Mouse (Mus musculus): ENCODE data around the gene Asb15. TPM values are rescaled to one million over a fixed set of nuclear protein-coding genes. Genes with fewer than 3 reads are reported as not detected.

Asb15 gene
- polyA plus RNA-seq, 1 experiment from 2014 or later, result not detected

DNA sequence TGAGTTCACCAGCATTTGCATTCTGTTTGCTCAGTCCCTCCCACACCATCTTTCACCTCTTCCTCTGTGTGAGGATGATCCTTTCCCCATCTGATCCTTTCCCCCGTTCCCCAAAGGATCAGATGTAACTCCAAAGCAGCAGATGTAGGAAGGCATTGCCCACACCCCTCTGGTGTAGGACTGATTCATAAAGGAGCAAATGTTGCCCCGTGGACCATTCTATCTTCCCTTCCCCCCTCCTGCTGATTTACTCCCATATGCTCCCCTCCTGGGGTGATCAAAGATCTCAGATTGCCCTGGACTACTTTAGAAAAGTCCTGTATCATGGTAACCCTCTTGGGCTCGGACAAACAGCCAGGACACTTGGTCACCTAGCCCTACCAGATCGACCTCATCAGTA, 72.8 kb downstream of the Asb15 start:
- no peak overlapping the region for H3K4me3 ChIP-seq
- H3K27ac ChIP-seq (replicated peaks), result no peak overlapping the region
- 67% methylated on average over 4 of the region's 4 CpGs for WGBS
- no peaks in the 10 kb centered on the region for H3K9me3 ChIP-seq
- H3K9ac ChIP-seq, result no peak overlapping the region
- ATAC-seq (ENCODE audit: low read depth), result no peak
- H3K36me3 ChIP-seq, result no peaks in the 10 kb centered on the region
- H3K4me2 ChIP-seq, result no peak overlapping the region
- H3K27me3 ChIP-seq, result no peaks in the 10 kb centered on the region
- no peaks in the 10 kb centered on the region for H3K4me1 ChIP-seq (replicated peaks)

DNA sequence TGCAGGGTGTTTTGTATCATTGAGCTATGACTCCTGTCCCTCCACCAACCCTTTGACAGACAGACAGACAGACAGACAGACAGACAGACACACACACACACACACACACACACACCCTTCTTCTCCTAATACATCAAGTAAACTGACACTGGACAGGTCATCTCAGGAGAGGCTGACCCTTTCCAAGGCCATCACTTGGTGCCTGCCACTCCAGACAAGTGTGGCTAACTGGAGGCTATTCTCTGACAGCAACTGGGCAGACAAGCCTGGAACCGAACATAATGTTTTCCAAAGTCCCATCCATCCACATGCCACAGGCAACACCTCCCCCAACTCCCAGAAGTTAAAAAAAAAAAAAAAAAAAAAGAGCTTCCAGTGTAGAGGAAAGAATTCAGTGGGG, 73.7 kb downstream of the Asb15 start:
- Histone ChIP-seq H3K27me3 (no peaks in the 10 kb centered on the region), H3K4me3 (no peak overlapping the region), H3K27ac (replicated peaks) (no peak overlapping the region), H3K9me3 (no peaks in the 10 kb centered on the region), H3K4me1 (replicated peaks) (no peaks in the 10 kb centered on the region), H3K36me3 (no peaks in the 10 kb centered on the region), H3K9ac (no peak overlapping the region), H3K4me2 (no peak overlapping the region)
- no peak for ATAC-seq (ENCODE audit: low read depth)
- 65% methylated on average over 1 of the region's 1 CpGs for WGBS

DNA sequence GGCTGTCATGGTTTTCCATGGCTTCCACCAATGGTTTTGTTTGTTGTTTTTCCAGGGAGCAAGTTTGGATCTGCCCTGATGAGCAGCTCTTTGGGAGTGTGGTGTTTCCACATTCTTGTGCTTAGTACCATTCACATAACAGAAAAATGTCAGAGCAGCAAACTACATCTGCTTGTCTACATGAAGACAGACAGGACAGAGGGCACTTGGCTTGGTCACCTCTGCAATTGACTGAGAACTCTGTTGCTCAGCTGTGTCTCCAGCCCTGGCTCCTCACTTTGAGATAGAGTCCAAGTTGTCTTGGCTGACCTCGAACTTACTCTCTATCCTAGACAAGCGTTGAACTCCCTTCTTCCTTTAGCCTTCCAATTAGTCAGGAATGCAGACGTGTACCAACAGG, 74.4 kb downstream of the Asb15 start:
- Histone ChIP-seq H3K27ac (replicated peaks) (no peak overlapping the region), H3K4me1 (replicated peaks) (no peaks in the 10 kb centered on the region), H3K9me3 (no peaks in the 10 kb centered on the region), H3K4me3 (no peak overlapping the region), H3K4me2 (no peak overlapping the region), H3K9ac (no peak overlapping the region), H3K27me3 (no peaks in the 10 kb centered on the region), H3K36me3 (no peaks in the 10 kb centered on the region)
- 89% methylated on average over 3 of the region's 3 CpGs for WGBS
- ATAC-seq (ENCODE audit: low read depth), result no peak

DNA sequence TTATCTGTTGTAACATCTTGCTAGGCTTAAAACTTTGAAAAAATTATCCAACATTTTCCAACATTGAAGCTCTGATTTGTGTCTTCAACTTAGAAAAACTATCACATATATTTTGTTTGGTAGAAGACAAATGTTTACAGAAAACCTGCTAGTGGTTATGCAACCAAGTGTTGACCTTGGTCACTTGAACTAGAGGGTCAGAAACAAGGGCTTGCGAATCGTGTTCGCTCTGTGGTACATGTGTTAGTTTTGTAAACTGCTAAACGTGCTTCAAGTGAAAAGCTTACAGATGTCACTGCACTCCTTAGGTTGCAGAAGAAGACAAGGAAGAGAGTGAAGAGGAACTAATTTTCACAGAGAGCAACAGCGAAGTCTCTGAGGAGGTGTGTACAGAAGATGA, 75.0 kb downstream of the Asb15 start:
- H3K27me3 ChIP-seq, result no peaks in the 10 kb centered on the region
- H3K4me2 ChIP-seq, result no peak overlapping the region
- H3K27ac ChIP-seq (replicated peaks), result no peak overlapping the region
- no peaks in the 10 kb centered on the region for H3K4me1 ChIP-seq (replicated peaks)
- H3K4me3 ChIP-seq, result no peak overlapping the region
- H3K9ac ChIP-seq, result no peak overlapping the region
- H3K36me3 ChIP-seq, result no peaks in the 10 kb centered on the region
- ATAC-seq (ENCODE audit: low read depth), result no peak
- H3K9me3 ChIP-seq, result no peaks in the 10 kb centered on the region
- WGBS, result 92% methylated on average over 5 of the region's 5 CpGs

DNA sequence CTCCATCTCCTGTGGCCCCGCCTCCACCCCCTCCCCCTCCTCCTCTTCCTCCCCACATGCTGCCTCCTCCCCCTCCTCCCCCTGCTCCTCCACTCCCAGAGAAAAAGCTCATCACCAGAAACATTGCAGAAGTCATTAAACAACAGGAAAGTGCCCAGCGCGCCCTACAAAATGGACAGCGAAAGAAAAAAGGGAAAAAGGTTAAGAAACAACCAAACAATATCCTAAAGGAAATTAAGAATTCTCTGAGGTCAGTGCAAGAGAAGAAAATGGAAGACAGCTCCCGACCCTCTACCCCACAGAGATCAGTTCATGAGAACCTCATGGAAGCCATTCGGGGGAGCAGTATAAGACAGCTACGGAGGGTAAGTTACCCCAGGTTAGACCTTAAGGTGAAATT, 76.3 kb downstream of the Asb15 start:
- no peak for ATAC-seq (ENCODE audit: low read depth)
- H3K27me3 ChIP-seq, result no peaks in the 10 kb centered on the region
- 95% methylated on average over 7 of the region's 7 CpGs for WGBS

DNA sequence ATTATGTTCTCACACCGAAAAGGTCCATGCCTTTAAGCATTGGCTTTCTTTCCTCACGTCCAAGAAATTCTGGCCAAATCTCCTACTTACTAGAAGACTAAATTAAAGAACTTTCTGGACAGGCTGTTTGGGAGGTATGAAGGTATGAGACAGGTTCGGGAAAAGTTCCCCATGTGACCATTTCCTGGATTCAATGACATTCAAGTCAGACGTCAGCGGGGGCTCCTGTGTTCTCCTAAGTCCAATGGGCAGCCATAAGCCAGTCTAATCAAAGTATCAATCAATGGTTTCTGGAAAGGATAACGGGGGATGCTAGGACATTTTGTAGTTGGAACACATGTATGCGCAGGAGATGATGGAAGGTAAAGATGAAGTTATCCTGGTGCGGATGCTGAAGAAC, 77.7 kb downstream of the Asb15 start:
- Histone ChIP-seq H3K4me2 (no peak overlapping the region), H3K27ac (replicated peaks) (no peak overlapping the region), H3K4me3 (no peak overlapping the region), H3K36me3 (no peaks in the 10 kb centered on the region), H3K9me3 (no peaks in the 10 kb centered on the region), H3K27me3 (no peaks in the 10 kb centered on the region), H3K4me1 (replicated peaks) (no peaks in the 10 kb centered on the region), H3K9ac (no peak overlapping the region)
- 93% methylated on average over 8 of the region's 8 CpGs for WGBS
- no peak for ATAC-seq (ENCODE audit: low read depth)

More for the DNA sequence above, 76.3 kb downstream of the Asb15 start:
- H3K27ac ChIP-seq (replicated peaks), result no peak overlapping the region
- no peaks in the 10 kb centered on the region for H3K4me1 ChIP-seq (replicated peaks)
- H3K4me3 ChIP-seq, result no peak overlapping the region
- no peak overlapping the region for H3K9ac ChIP-seq
- H3K9me3 ChIP-seq, result no peaks in the 10 kb centered on the region
- H3K36me3 ChIP-seq, result no peaks in the 10 kb centered on the region
- no peak overlapping the region for H3K4me2 ChIP-seq

DNA sequence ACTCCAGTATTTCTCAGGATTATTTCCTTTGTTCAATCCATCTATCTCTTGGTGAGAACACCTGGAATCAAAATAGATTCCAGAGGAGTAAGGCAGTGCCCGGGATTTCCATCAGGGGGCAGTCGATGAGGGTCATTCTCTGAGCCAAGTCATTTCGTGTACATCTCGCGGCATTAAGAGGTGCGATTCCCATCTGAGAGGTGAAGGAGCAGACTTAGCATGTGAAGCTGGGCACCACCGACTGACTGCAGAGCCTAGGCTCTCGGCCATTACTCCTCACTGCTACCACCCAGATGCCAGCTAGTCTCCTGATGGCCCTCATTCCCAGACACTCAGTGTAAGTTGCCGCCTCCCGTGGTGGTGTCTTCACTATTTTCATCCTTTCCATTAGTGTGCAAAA, 78.6 kb downstream of the Asb15 start:
- H3K9me3 ChIP-seq, result no peaks in the 10 kb centered on the region
- no peak overlapping the region for H3K27ac ChIP-seq (replicated peaks)
- WGBS, result 77% methylated on average over 10 of the region's 10 CpGs
- no peak for ATAC-seq (ENCODE audit: low read depth)
- H3K27me3 ChIP-seq, result no peaks in the 10 kb centered on the region
- no peak overlapping the region for H3K4me3 ChIP-seq
- no peaks in the 10 kb centered on the region for H3K36me3 ChIP-seq
- no peaks in the 10 kb centered on the region for H3K4me1 ChIP-seq (replicated peaks)
- no peak overlapping the region for H3K9ac ChIP-seq
- H3K4me2 ChIP-seq, result no peak overlapping the region

DNA sequence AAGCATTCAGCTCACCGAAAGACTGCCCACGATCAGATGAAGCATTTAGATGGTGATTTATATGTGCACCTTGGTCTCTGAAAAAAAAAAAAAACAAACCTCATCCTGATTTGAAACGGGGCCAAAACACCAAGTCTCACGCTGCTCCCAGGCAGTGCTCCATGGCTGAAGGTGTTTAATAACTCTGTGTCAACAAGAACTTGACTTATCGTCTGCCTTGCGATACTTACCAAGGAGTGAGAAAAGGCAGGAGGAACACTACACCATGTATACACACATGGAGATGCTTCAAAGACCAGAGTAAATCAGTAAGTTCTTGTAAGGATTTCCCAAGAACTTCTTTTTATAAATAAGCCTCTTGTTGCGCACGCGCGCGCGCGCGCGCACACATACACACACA, 79.6 kb downstream of the Asb15 start:
- Histone ChIP-seq H3K27ac (replicated peaks) (no peak overlapping the region), H3K9ac (no peak overlapping the region), H3K4me2 (no peak overlapping the region), H3K4me1 (replicated peaks) (no peaks in the 10 kb centered on the region), H3K27me3 (no peaks in the 10 kb centered on the region), H3K36me3 (0 out of 2 replicates have a peak, but pooled peaks cover 2% of the 10 kb centered on the region), H3K9me3 (no peaks in the 10 kb centered on the region), H3K4me3 (no peak overlapping the region)
- no peak for ATAC-seq (ENCODE audit: low read depth)
- WGBS, result 82% methylated on average over 15 of the region's 15 CpGs

DNA sequence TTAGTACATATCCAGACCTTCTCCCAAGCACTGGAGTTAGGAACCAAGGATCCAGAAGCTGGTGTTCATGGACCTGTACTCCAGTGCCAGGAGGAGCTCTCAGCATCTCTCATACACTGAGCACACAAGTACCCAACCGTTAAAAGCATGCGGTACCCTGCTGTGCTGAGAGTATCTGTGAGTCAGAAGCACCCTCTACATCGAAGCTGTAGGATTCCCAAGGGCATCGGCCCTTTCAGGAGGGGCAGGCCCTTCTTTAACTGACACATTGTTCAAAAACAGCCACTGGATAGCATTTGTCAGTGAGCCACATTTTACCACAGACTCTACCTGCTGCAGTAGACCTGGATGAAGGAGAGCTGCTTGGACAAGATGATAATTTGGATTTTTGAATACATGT, 80.2 kb downstream of the Asb15 start:
- Histone ChIP-seq H3K9me3 (no peaks in the 10 kb centered on the region), H3K9ac (no peak overlapping the region), H3K27me3 (no peaks in the 10 kb centered on the region), H3K27ac (replicated peaks) (no peak overlapping the region), H3K4me3 (no peak overlapping the region), H3K4me1 (replicated peaks) (no peaks in the 10 kb centered on the region), H3K4me2 (no peak overlapping the region), H3K36me3 (peaks cover 7% of the 10 kb centered on the region)
- ATAC-seq (ENCODE audit: low read depth), result no peak
- WGBS, result 76% methylated on average over 4 of the region's 4 CpGs

DNA sequence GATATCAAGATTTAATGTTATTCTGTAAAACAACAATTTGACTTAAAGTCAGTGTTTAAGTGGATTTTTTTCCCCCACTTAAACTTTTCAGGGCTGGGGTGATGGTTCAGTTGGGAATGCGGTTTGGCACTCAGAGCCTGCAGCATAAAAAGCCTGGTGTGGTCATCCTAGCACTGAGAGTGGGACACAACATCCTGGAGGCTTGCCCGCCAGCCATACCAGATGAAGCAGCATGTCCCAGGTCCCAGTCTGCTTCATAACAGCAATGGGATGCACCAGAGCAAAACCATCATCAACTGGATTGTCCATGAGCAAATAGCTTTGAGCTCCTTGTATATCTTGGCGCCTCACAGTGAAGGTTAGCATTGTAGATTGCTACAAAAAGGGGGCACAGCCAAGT, 80.7 kb downstream of the Asb15 start:
- ATAC-seq (ENCODE audit: low read depth), result no peak
- WGBS, result 85% methylated on average over 3 of the region's 3 CpGs

DNA sequence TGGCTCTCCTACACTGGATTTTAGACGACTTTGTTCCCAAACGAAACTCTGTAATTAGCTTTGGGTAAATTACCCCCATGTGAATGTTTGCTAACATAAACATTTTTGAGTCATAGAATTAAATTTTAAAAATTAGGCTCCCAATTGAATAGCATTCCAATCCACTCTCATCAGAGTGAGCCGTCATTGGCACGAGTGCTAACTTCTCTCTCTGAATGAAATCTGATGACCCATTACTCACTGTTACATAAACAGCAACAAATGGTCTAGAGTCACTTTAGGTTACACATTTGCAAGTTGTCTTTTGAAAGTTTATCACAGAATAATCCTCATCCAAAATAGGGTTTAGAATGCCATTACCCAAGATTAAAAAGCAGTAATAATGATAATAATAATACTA, 81.6 kb downstream of the Asb15 start:
- ATAC-seq (ENCODE audit: low read depth), result no peak
- WGBS, result 79% methylated on average over 4 of the region's 4 CpGs

More for the DNA sequence above, 80.7 kb downstream of the Asb15 start:
- no peaks in the 10 kb centered on the region for H3K27me3 ChIP-seq
- no peak overlapping the region for H3K27ac ChIP-seq (replicated peaks)
- H3K4me3 ChIP-seq, result no peak overlapping the region
- no peaks in the 10 kb centered on the region for H3K4me1 ChIP-seq (replicated peaks)
- no peak overlapping the region for H3K9ac ChIP-seq
- H3K9me3 ChIP-seq, result no peaks in the 10 kb centered on the region
- peaks cover 11% of the 10 kb centered on the region for H3K36me3 ChIP-seq
- H3K4me2 ChIP-seq, result no peak overlapping the region

DNA sequence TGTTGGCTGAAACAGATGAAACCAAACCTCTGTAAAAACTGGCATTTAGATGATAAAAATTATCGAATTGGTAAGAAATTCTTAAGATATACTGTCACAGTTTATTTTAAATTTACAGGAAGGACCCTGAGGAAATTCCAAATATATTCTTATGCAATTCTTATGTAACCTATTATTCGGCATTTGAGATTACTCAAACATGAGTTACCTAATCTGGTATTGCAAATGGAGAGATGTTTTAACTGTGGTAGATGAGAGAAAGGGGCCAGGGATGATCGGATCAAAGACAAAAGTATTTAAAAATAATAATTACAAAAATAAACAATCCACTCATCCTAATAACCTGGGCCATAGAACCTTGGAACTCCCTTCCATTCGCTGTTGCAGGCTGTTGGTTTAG, 82.4 kb downstream of the Asb15 start:
- Histone ChIP-seq H3K4me1 (replicated peaks) (no peaks in the 10 kb centered on the region), H3K27ac (replicated peaks) (no peak overlapping the region), H3K27me3 (no peaks in the 10 kb centered on the region), H3K4me3 (no peak overlapping the region), H3K9me3 (no peaks in the 10 kb centered on the region), H3K9ac (no peak overlapping the region), H3K4me2 (no peak overlapping the region), H3K36me3 (peaks cover 27% of the 10 kb centered on the region)
- no peak for ATAC-seq (ENCODE audit: low read depth)
- WGBS, result 90% methylated on average over 4 of the region's 4 CpGs

More for the DNA sequence above, 81.6 kb downstream of the Asb15 start:
- Histone ChIP-seq H3K4me3 (no peak overlapping the region), H3K9ac (no peak overlapping the region), H3K36me3 (peaks cover 19% of the 10 kb centered on the region), H3K9me3 (no peaks in the 10 kb centered on the region), H3K4me1 (replicated peaks) (no peaks in the 10 kb centered on the region), H3K27me3 (no peaks in the 10 kb centered on the region), H3K27ac (replicated peaks) (no peak overlapping the region), H3K4me2 (no peak overlapping the region)

DNA sequence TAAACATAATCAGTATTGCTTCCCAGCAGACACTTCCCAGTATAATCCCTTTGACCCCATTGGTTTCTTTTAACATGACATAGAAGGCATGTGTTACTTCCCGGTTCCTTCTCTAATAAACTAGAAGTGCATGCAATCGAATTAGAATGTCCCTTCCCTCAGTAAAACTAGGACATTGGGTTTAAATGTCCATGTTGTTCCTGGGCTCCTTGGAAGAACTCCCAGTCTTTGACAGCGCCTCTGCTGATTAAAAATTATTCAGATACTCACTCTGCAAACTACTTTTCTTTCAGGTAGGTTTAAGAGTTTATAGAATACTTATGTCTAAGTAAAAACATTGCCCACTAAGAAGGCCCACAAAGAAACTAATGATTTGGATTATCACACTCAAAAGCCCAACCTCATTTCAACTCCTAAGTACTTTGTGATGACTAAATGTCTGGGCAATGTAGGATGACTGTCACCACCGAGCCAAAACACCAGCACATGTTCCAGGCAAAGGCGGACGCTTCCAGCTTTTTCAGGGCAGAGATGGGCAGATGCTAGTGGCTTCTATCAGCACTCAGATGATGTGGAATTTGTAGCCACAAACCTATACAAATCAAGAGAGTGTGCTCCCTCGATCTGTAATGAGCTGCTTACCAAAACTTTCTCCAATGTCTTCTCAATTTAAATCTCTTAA, 84.3 kb downstream of the Asb15 start:
- H3K9me3 ChIP-seq, result no peaks in the 10 kb centered on the region
- H3K4me3 ChIP-seq, result no peak overlapping the region
- no peak overlapping the region for H3K9ac ChIP-seq
- H3K36me3 ChIP-seq, result peaks cover 39% of the 10 kb centered on the region
- H3K27ac ChIP-seq (replicated peaks), result no peak overlapping the region
- 93% methylated on average over 7 of the region's 7 CpGs for WGBS
- H3K27me3 ChIP-seq, result no peaks in the 10 kb centered on the region
- no peaks in the 10 kb centered on the region for H3K4me1 ChIP-seq (replicated peaks)
- H3K4me2 ChIP-seq, result no peak overlapping the region
- ATAC-seq (ENCODE audit: low read depth), result no peak
